Mouse (Mus musculus) bone marrow, adult 2 months (tissue): ENCODE measurements around the gene Gorasp1.

Experiments
- CTCF ChIP-seq: fragments of 200-500 bp; IDR thresholded peaks from 2 replicates; pipeline ENCODE4 v1.5.1; 2011; ENCODE audit warnings: low read length, control low read depth; ENCODE audit not compliant: control insufficient read depth, insufficient read depth
- POLR2A ChIP-seq: fragments of 200-500 bp; IDR thresholded peaks from 2 replicates; pipeline ENCODE4 v1.6.1; 2011; ENCODE audit warnings: low read depth, mild to moderate bottlenecking, control low read depth, low read length, borderline replicate concordance; ENCODE audit not compliant: control insufficient read depth

DNA sequence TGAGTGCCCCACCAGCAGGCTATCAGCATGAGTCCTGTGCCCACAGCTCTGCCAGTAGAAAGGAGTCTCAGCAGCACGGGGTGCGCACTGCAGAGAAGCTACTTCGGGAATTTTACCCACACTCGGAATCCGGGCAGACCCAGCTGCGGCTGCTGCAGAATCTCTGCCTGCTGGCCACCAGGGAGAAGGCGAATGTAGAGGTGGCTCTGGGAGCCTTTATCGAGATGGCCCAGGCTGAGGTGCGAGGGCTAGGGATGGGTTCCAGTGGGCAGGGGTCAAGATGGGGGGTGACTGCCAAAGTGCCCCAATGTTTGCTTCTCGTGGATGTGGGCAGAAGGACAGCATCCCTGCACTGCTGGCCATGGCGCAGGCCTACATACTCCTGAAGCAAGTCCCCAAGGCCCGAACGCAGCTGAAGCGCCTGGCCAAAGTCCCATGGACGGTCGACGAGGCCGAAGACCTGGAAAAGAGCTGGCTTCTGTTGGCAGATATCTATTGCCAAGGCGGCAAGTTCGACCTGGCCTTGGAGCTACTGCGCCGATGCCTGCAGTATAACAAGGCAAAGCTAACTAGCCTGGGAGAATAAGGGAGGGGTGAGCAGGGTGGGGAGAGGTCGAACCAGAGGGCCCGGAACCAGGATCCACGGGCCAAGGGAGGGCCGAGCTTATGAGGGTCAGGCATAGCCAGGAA is 29.0 kb upstream of the Gorasp1 start:
- no peak for TF ChIP-seq POLR2A
- TF ChIP-seq CTCF: no peak
